Mouse (Mus musculus): ENCODE measurements at regions not wholly inside any gene's neighbourhood (a gene's known extent, or its start where the extent isn't known, plus 50 kb on each side); places are given as distances from the start of the nearest gene placed in this dataset.

- Histone ChIP-seq H3K27me3 (ENCODE audit: control insufficient read depth, insufficient read depth, low read length) (no peaks in the 10 kb centered on the region), H3K9me3 (ENCODE audit: control insufficient read depth, low read length) (no peaks in the 10 kb centered on the region), H3K4me2 (replicated peaks; ENCODE audit: low read depth, low read length, severe bottlenecking) (no peak overlapping the region), H3K4me1 (ENCODE audit: control insufficient read depth, insufficient read depth, low read length) (peaks cover 4% of the 10 kb centered on the region), H3K9ac (ENCODE audit: low read depth, low read length, severe bottlenecking) (no peak overlapping the region), H3K27ac (replicated peaks; ENCODE audit: low read depth, low read length) (no peak overlapping the region), H3K4me3 (replicated peaks; ENCODE audit: low read length) (no peak overlapping the region), H3K36me3 (ENCODE audit: control insufficient read depth, insufficient read depth, low read length) (no peaks in the 10 kb centered on the region)
- no peak for DNase-seq (ENCODE audit: low spot score)
- WGBS: 89% methylated on average over 6 of the region's 6 CpGs
- no peak for TF ChIP-seq POLR2A (IDR thresholded peaks at IDR 0.05; ENCODE audit: borderline replicate concordance, extremely low read depth, insufficient read depth, insufficient read length)
- no peak for ATAC-seq (ENCODE audit: low FRiP score, low read depth)
Measured at GRCm38 (mm10) chr12:70758080-70758479, 67.2 kb upstream of the Frmd6 start.

- H3K9ac ChIP-seq (ENCODE audit: low read depth, low read length, severe bottlenecking): no peak overlapping the region
- no peak overlapping the region for H3K4me2 ChIP-seq (replicated peaks; ENCODE audit: low read depth, low read length, severe bottlenecking)
- DNase-seq (ENCODE audit: low spot score) (no peak), ATAC-seq (ENCODE audit: low FRiP score, low read depth) (no peak)
- no peaks in the 10 kb centered on the region for H3K36me3 ChIP-seq (ENCODE audit: control insufficient read depth, insufficient read depth, low read length)
- no peak overlapping the region for H3K27ac ChIP-seq (replicated peaks; ENCODE audit: low read depth, low read length)
- 92% methylated on average over 12 of the region's 12 CpGs for WGBS
- H3K4me1 ChIP-seq (ENCODE audit: control insufficient read depth, insufficient read depth, low read length): no peaks in the 10 kb centered on the region
- no peaks in the 10 kb centered on the region for H3K9me3 ChIP-seq (ENCODE audit: control insufficient read depth, low read length)
- H3K27me3 ChIP-seq (ENCODE audit: control insufficient read depth, insufficient read depth, low read length): no peaks in the 10 kb centered on the region
- TF ChIP-seq POLR2A (IDR thresholded peaks at IDR 0.05; ENCODE audit: borderline replicate concordance, extremely low read depth, insufficient read depth, insufficient read length): no peak
- H3K4me3 ChIP-seq (replicated peaks; ENCODE audit: low read length): no peak overlapping the region
Measured at GRCm38 (mm10) chr12:70763542-70763941, 61.8 kb upstream of the Frmd6 start.

- no peaks in the 10 kb centered on the region for H3K36me3 ChIP-seq (ENCODE audit: control insufficient read depth, insufficient read depth, low read length)
- TF ChIP-seq POLR2A (IDR thresholded peaks at IDR 0.05; ENCODE audit: borderline replicate concordance, extremely low read depth, insufficient read depth, insufficient read length): no peak
- H3K4me2 ChIP-seq (replicated peaks; ENCODE audit: low read depth, low read length, severe bottlenecking): no peak overlapping the region
- no peak for ATAC-seq (ENCODE audit: low FRiP score, low read depth)
- H3K27ac ChIP-seq (replicated peaks; ENCODE audit: low read depth, low read length): no peak overlapping the region
- H3K9me3 ChIP-seq (ENCODE audit: control insufficient read depth, low read length): no peaks in the 10 kb centered on the region
- no peak overlapping the region for H3K4me3 ChIP-seq (replicated peaks; ENCODE audit: low read length)
- H3K9ac ChIP-seq (ENCODE audit: low read depth, low read length, severe bottlenecking): no peak overlapping the region
- no peaks in the 10 kb centered on the region for H3K4me1 ChIP-seq (ENCODE audit: control insufficient read depth, insufficient read depth, low read length)
- no peaks in the 10 kb centered on the region for H3K27me3 ChIP-seq (ENCODE audit: control insufficient read depth, insufficient read depth, low read length)
- DNase-seq (ENCODE audit: low spot score): no peak
- WGBS: 79% methylated on average over 4 of the region's 4 CpGs
Measured at GRCm38 (mm10) chr12:70766319-70766718, 59.0 kb upstream of the Frmd6 start.

- H3K27me3 ChIP-seq (ENCODE audit: control insufficient read depth, insufficient read depth, low read length): no peaks in the 10 kb centered on the region
Measured at GRCm38 (mm10) chr12:70767959-70768358, 57.4 kb upstream of the Frmd6 start.

GRCm38 (mm10) chr12:70768745-70769144 lies 56.6 kb upstream of the Frmd6 start:
- H3K9me3 ChIP-seq (ENCODE audit: control insufficient read depth, low read length): no peaks in the 10 kb centered on the region
- H3K27me3 ChIP-seq (ENCODE audit: control insufficient read depth, insufficient read depth, low read length): no peaks in the 10 kb centered on the region
- ATAC-seq (ENCODE audit: low FRiP score, low read depth) (no peak), DNase-seq (ENCODE audit: low spot score) (no peak)
- no peak for TF ChIP-seq POLR2A (IDR thresholded peaks at IDR 0.05; ENCODE audit: borderline replicate concordance, extremely low read depth, insufficient read depth, insufficient read length)
- H3K9ac ChIP-seq (ENCODE audit: low read depth, low read length, severe bottlenecking): no peak overlapping the region
- no peak overlapping the region for H3K4me2 ChIP-seq (replicated peaks; ENCODE audit: low read depth, low read length, severe bottlenecking)
- 58% methylated on average over 9 of the region's 9 CpGs for WGBS
- no peaks in the 10 kb centered on the region for H3K4me1 ChIP-seq (ENCODE audit: control insufficient read depth, insufficient read depth, low read length)
- H3K36me3 ChIP-seq (ENCODE audit: control insufficient read depth, insufficient read depth, low read length): no peaks in the 10 kb centered on the region
- no peak overlapping the region for H3K4me3 ChIP-seq (replicated peaks; ENCODE audit: low read length)
- H3K27ac ChIP-seq (replicated peaks; ENCODE audit: low read depth, low read length): no peak overlapping the region

More at GRCm38 (mm10) chr12:70767959-70768358, 57.4 kb upstream of the Frmd6 start:
- Histone ChIP-seq H3K36me3 (ENCODE audit: control insufficient read depth, insufficient read depth, low read length) (no peaks in the 10 kb centered on the region), H3K4me2 (replicated peaks; ENCODE audit: low read depth, low read length, severe bottlenecking) (no peak overlapping the region), H3K9me3 (ENCODE audit: control insufficient read depth, low read length) (no peaks in the 10 kb centered on the region), H3K9ac (ENCODE audit: low read depth, low read length, severe bottlenecking) (no peak overlapping the region), H3K4me3 (replicated peaks; ENCODE audit: low read length) (no peak overlapping the region), H3K4me1 (ENCODE audit: control insufficient read depth, insufficient read depth, low read length) (no peaks in the 10 kb centered on the region), H3K27ac (replicated peaks; ENCODE audit: low read depth, low read length) (no peak overlapping the region)
- WGBS: 41% methylated on average over 4 of the region's 4 CpGs
- DNase-seq (ENCODE audit: low spot score) (no peak), ATAC-seq (ENCODE audit: low FRiP score, low read depth) (no peak)
- TF ChIP-seq POLR2A (IDR thresholded peaks at IDR 0.05; ENCODE audit: borderline replicate concordance, extremely low read depth, insufficient read depth, insufficient read length): no peak

All from limb, embryonic 14.5 days (tissue).